Mouse (Mus musculus): ENCODE measurements at regions not wholly inside any gene's neighbourhood (a gene's known extent, or its start where the extent isn't known, plus 50 kb on each side); places are given as distances from the start of the nearest gene placed in this dataset.
A peak's percentile ranks its signal among the peaks of the same experiment; 100 is the strongest.

- no peak for TF ChIP-seq CTCF (IDR thresholded peaks at IDR 0.05; ENCODE audit: control insufficient read depth, insufficient read depth, insufficient read length)
- no peak for TF ChIP-seq CEBPB (IDR thresholded peaks at IDR 0.05; ENCODE audit: low read depth)
- no peak for TF ChIP-seq USF1 (IDR thresholded peaks at IDR 0.05; ENCODE audit: low read depth)
- TF ChIP-seq MAX (IDR thresholded peaks at IDR 0.05): peak; percentile 47
These were observed 117.2 kb upstream of the Parp11 start for GRCm38 (mm10) chr6:127329191-127330014.
